Mouse (Mus musculus) v-Abl transformed pro-B cells (cell line): ENCODE measurements at regions not wholly inside any gene's neighbourhood (a gene's known extent, or its start where the extent isn't known, plus 50 kb on each side); places are given as distances from the start of the nearest gene placed in this dataset.
"Not testable (repeated sequence)": the region's sequence is repeated elsewhere in the genome, so short reads cannot be mapped to it uniquely, and the experiment has no call there.

Experiments
- in situ Hi-C, 2 experiments: fragments of 400-800 bp; cut with MboI; formaldehyde crosslinking; loops; one replicate each; pipeline ENCODE4 v1.15.1; 2025; ENCODE audit not compliant: unreplicated experiment in 2 of 2

GRCm38 (mm10) chr1:194443681-194444080 lies 174.3 kb upstream of the Plxna2 start:
- in situ Hi-C loops = no loop called here

GRCm38 (mm10) chr1:194437301-194437700 lies 180.7 kb upstream of the Plxna2 start:
- in situ Hi-C loops = no loop called here

GRCm38 (mm10) chr1:194435060-194435459 lies 183.0 kb upstream of the Plxna2 start:
- in situ Hi-C loops = no loop called here

- in situ Hi-C loops = no loop called here
Observed at GRCm38 (mm10) chr1:194428586-194428985, 189.4 kb upstream of the Plxna2 start.

- in situ Hi-C loops = no loop called here
Observed at GRCm38 (mm10) chr1:194426293-194426692, 191.7 kb upstream of the Plxna2 start.

GRCm38 (mm10) chr1:194424201-194424600 lies 193.8 kb upstream of the Plxna2 start:
- in situ Hi-C loops = no loop called here

- in situ Hi-C loops = no loop called here
Observed at GRCm38 (mm10) chr1:194412193-194412592, 205.8 kb upstream of the Plxna2 start.

GRCm38 (mm10) chr1:194411788-194412187 lies 206.2 kb upstream of the Plxna2 start:
- in situ Hi-C loops = no loop called here

- in situ Hi-C loops = no loop called here
Observed at GRCm38 (mm10) chr1:194399281-194399680, 218.7 kb upstream of the Plxna2 start.

- in situ Hi-C loops = no loop called here
Observed at GRCm38 (mm10) chr1:194396754-194397460, 221.1 kb upstream of the Plxna2 start.

- in situ Hi-C loops = no loop called here
Observed at GRCm38 (mm10) chr1:194393720-194394119, 224.3 kb upstream of the Plxna2 start.

- in situ Hi-C loops = no loop called here
Observed at GRCm38 (mm10) chr1:194390202-194390601, 227.8 kb upstream of the Plxna2 start.

- in situ Hi-C loops = no loop called here
Observed at GRCm38 (mm10) chr1:194378135-194378534, 239.9 kb upstream of the Plxna2 start.

GRCm38 (mm10) chr1:194373511-194373910 lies 244.5 kb upstream of the Plxna2 start:
- in situ Hi-C loops = not testable (repeated sequence)

- in situ Hi-C loops = no loop called here
Observed at GRCm38 (mm10) chr1:194363917-194364316, 254.1 kb upstream of the Plxna2 start.

- in situ Hi-C loops = no loop called here
Observed at GRCm38 (mm10) chr1:194363129-194363768, 254.8 kb upstream of the Plxna2 start.

GRCm38 (mm10) chr1:194362298-194362697 lies 255.7 kb upstream of the Plxna2 start:
- in situ Hi-C loops = no loop called here

- in situ Hi-C loops = no loop called here
Observed at GRCm38 (mm10) chr1:194361316-194361715, 256.7 kb upstream of the Plxna2 start.

GRCm38 (mm10) chr1:194354332-194355120 lies 263.5 kb upstream of the Plxna2 start:
- in situ Hi-C loops = no loop called here

GRCm38 (mm10) chr1:194345304-194346033 lies 272.5 kb upstream of the Plxna2 start:
- in situ Hi-C loops = no loop called here

- in situ Hi-C loops = no loop called here
Observed at GRCm38 (mm10) chr1:194342568-194342967, 275.4 kb upstream of the Plxna2 start.
